Mouse (Mus musculus) E14TG2a.4 (cell line): ENCODE measurements around the gene Sart3.

Source experiments
- CTCF ChIP-seq: conservative IDR thresholded peaks from 2 replicates; pipeline ENCODE4 v1.5.1; 2014; ENCODE audit warnings: low read length
- NANOG ChIP-seq: IDR thresholded peaks from 2 replicates; pipeline ENCODE4 v1.6.1; 2014; ENCODE audit warnings: borderline replicate concordance, low read length, mixed read lengths

DNA sequence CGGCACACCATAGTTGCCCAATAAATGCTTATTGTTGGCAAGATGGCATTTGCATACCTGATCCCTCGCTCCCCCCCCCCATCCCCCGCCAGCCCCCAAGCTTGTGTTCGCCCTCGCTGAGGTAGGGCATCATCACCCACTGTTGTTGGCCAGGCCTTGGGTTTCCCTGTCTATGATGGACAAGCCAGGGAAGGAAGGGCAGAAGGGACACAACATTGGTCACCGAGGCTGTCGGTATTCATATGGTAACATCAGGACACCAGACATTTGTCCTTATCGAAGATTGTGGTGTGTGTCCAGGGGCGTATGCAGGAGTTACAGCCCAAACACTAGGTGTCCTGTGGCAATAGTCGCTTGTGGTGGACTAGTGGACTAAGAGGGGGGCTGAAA, 36.2 kb downstream of the Sart3 start:
- TF ChIP-seq CTCF (no peak), NANOG (no peak)
